Mouse (Mus musculus): ENCODE measurements around the gene Pcbp2. TPM values are rescaled to one million over a fixed set of nuclear protein-coding genes. Genes with fewer than 3 reads are reported as not detected.

The Pcbp2 gene
- polyA plus RNA-seq, 1 experiment from 2014 or later: 182 TPM

- Histone ChIP-seq H3K27ac (peak overlapping the region; percentile 6; the same call in 1 of the 2 replicates), H3K27me3 (replicated peaks) (no peaks in the 10 kb centered on the region), H3K4me1 (replicated peaks) (peaks cover 19% of the 10 kb centered on the region), H3K4me2 (replicated peaks) (no peak overlapping the region), H3K9ac (no peak overlapping the region), H3K4me3 (replicated peaks) (no peak overlapping the region), H3K9me3 (no peaks in the 10 kb centered on the region), H3K36me3 (peaks cover 45% of the 10 kb centered on the region)
- WGBS: 69% methylated on average over 9 of the region's 9 CpGs
- peak; percentile 53 for ATAC-seq
These were observed 32.0 kb downstream of the Pcbp2 start for GRCm38 (mm10) chr15:102502254-102502840.

GRCm38 (mm10) chr15:102503447-102503846, 33.1 kb downstream of the Pcbp2 start, which contains the start of gene Gm10337:
Gene Gm10337, plus strand, starts transcription at chr15:102503722.
- Histone ChIP-seq H3K36me3 (peaks cover 37% of the 10 kb centered on the region), H3K27ac (0 out of 2 replicates have a peak within 1 kb of the TSS, but pooled peaks have one; percentile 8), H3K4me2 (replicated peaks) (no peak within 1 kb of the TSS), H3K27me3 (replicated peaks) (no peaks in the 10 kb centered on the region), H3K4me3 (replicated peaks) (no peak within 1 kb of the TSS), H3K9me3 (no peaks in the 10 kb centered on the region), H3K4me1 (replicated peaks) (peaks cover 19% of the 10 kb centered on the region), H3K9ac (no peak within 1 kb of the TSS)
- 88% methylated on average over 1 of the region's 1 CpGs for WGBS
- no peak for ATAC-seq

DNA sequence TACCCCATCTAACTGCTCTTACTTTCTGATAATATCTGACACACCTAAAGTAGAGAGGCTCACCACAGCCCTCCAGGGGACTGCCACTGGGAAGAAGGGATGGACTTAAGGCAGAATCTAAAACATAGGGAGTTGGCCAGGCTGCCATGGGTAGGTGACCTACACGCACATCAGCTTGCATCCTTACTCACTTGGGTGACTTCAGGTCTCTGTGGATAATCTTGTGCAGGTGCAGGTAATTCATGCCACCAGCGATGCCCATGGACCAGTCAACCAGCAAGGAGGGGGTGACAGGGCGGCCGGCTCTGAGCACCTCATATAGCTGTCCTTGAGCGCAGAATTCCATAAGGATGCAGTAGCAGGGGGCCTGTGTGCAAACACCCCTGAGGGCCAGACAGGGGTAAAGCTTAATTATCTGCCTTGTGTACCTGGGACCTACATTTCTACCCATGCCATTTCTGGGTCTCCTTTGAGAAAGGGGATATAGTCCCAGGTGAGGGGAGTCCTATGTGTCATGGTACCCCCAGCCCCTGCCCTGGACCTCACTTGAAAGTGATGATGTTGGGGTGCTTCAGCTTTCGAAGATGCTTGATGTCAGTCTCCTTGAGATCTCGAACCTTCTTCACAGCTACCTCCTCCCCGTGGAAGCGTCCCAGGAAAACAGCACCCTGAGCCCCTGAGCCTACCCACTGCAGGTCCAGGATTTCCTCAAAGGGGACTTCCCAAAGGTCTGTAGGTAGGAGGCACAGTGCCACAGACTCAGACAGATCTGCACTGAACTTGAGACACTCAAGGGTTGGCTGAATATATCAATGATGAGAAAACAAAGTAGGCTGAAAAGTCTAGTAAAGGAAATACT, 33.8 kb downstream of the Pcbp2 start:
- Histone ChIP-seq H3K27me3 (replicated peaks) (no peaks in the 10 kb centered on the region), H3K4me1 (replicated peaks) (peaks cover 19% of the 10 kb centered on the region), H3K4me2 (replicated peaks) (no peak overlapping the region), H3K9me3 (no peaks in the 10 kb centered on the region), H3K4me3 (replicated peaks) (no peak overlapping the region), H3K9ac (no peak overlapping the region), H3K36me3 (peaks cover 37% of the 10 kb centered on the region), H3K27ac (no peak overlapping the region)
- 86% methylated on average over 9 of the region's 9 CpGs for WGBS
- ATAC-seq: no peak

DNA sequence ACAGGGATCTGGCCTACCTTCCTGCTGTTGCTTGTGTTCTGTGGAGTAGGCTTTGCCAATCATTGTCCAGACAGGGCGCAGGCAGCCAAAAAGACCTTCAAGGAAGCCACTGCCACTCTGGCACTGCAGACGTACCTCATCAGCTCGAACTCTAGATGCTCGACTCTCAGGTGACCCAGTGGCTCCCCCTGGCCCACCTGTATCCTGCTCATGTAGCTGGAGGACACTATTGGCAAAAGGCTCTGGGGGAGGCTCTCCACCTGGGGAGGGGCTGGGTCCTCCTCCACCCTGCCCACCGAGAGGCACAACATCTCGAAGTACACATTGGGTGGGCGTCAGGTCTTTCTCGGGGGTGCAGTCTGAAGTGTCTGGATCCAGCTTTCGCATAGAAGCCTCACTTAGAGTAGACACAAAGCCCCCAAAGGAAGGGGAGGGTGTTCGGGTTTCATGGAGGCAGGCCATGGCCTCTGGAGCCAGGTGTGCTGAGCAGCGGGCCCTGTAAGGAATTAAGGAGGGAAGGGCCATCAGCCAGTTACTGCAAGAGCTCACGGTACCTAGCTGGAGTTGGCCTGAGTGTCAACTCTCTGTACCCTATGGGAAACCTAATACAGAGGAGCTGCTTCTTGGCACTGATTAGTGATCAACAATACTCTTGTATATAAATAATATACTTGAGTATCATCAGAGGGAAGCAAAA, 34.9 kb downstream of the Pcbp2 start:
- Histone ChIP-seq H3K4me3 (replicated peaks) (no peak overlapping the region), H3K27me3 (replicated peaks) (no peaks in the 10 kb centered on the region), H3K36me3 (peaks cover 29% of the 10 kb centered on the region), H3K9me3 (no peaks in the 10 kb centered on the region), H3K27ac (no peak overlapping the region), H3K4me1 (replicated peaks) (peaks cover 24% of the 10 kb centered on the region), H3K9ac (no peak overlapping the region), H3K4me2 (replicated peaks) (no peak overlapping the region)
- 68% methylated on average over 12 of the region's 12 CpGs for WGBS
- ATAC-seq: no peak

DNA sequence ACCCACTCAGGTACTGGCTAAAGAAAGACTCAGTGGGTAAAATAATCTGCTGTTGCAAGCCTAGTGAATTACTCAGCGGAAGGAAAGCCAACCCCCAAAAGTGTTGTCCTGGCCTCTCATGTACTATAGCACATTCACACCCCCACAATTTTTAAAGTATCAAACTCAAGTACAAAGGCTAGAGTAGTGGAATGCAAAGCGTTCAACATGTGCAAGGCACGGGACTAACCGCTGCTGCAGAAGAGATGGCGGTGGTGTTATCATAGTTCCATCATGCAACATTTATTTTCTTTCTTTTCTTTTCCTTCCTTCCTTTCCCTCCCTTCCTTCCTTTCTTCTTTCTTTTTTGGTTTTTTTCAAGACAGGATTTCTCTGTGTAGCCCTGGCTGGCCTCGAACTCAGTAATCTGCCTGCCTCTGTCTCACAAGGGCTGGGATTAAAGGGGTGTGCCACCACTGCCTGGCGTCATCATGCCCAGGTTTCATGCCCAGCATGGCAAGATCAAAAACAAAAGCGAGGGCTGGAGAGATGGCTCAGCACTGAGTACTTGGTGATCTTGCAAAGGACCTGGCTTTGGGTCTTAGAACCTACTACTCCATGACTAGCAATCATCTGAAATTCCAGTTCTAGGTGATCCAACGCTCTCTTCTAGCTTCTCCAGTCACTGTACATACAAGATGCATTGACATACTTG, 35.6 kb downstream of the Pcbp2 start:
- 81% methylated on average over 9 of the region's 9 CpGs for WGBS
- ATAC-seq: no peak
- H3K27ac ChIP-seq: peak overlapping the region; percentile 34; the same call in 1 of the 2 replicates
- peaks cover 25% of the 10 kb centered on the region for H3K4me1 ChIP-seq (replicated peaks)
- no peak overlapping the region for H3K4me2 ChIP-seq (replicated peaks)
- H3K4me3 ChIP-seq (replicated peaks): no peak overlapping the region
- H3K36me3 ChIP-seq: peaks cover 23% of the 10 kb centered on the region
- H3K27me3 ChIP-seq (replicated peaks): no peaks in the 10 kb centered on the region
- H3K9me3 ChIP-seq: no peaks in the 10 kb centered on the region
- no peak overlapping the region for H3K9ac ChIP-seq

- no peak for ATAC-seq
- peaks cover 25% of the 10 kb centered on the region for H3K4me1 ChIP-seq (replicated peaks)
- no peak overlapping the region for H3K9ac ChIP-seq
- no peak overlapping the region for H3K4me2 ChIP-seq (replicated peaks)
- no peaks in the 10 kb centered on the region for H3K27me3 ChIP-seq (replicated peaks)
- no peak overlapping the region for H3K4me3 ChIP-seq (replicated peaks)
- H3K9me3 ChIP-seq: no peaks in the 10 kb centered on the region
- H3K27ac ChIP-seq: peak overlapping the region; percentile 34; the same call in 1 of the 2 replicates
- 26% methylated on average over 2 of the region's 2 CpGs for WGBS
- H3K36me3 ChIP-seq: peaks cover 18% of the 10 kb centered on the region
These were observed 36.1 kb downstream of the Pcbp2 start for GRCm38 (mm10) chr15:102506464-102506830.

DNA sequence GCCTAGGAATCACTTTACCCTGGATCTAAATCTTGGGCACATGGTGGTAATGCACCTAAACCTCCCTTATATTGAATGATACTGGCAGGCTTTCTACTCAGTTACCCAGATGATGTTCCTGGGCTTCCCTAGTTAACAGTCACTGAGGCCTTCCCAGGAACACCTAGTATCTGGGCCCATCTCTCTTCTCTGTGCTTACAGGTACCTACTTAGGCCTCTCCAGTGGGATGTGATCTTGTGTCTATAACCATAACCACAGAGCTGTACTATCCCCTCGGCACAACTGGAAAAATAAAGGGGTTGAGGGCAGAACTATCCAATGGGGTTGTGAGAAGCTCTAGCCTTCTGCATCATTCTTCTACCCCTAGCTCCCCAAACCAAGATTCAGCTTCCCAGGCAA, 36.5 kb downstream of the Pcbp2 start:
- Histone ChIP-seq H3K36me3 (peaks cover 14% of the 10 kb centered on the region), H3K27ac (0 out of 2 replicates have a peak overlapping the region, but pooled peaks have one; percentile 2), H3K9ac (no peak overlapping the region), H3K4me1 (replicated peaks) (peaks cover 25% of the 10 kb centered on the region), H3K4me2 (replicated peaks) (no peak overlapping the region), H3K27me3 (replicated peaks) (no peaks in the 10 kb centered on the region), H3K9me3 (no peaks in the 10 kb centered on the region), H3K4me3 (replicated peaks) (no peak overlapping the region)
- WGBS: 81% methylated on average over 1 of the region's 1 CpGs
- no peak for ATAC-seq

- H3K4me3 ChIP-seq (replicated peaks): no peak overlapping the region
- no peak overlapping the region for H3K4me2 ChIP-seq (replicated peaks)
- H3K36me3 ChIP-seq: peaks cover 11% of the 10 kb centered on the region; the same call in 1 of the 2 replicates
- H3K27me3 ChIP-seq (replicated peaks): no peaks in the 10 kb centered on the region
- no peak for ATAC-seq
- no peak overlapping the region for H3K27ac ChIP-seq
- no peak overlapping the region for H3K9ac ChIP-seq
- peaks cover 27% of the 10 kb centered on the region for H3K4me1 ChIP-seq (replicated peaks)
- H3K9me3 ChIP-seq: no peaks in the 10 kb centered on the region
These were observed 37.2 kb downstream of the Pcbp2 start for GRCm38 (mm10) chr15:102507561-102507960.

DNA sequence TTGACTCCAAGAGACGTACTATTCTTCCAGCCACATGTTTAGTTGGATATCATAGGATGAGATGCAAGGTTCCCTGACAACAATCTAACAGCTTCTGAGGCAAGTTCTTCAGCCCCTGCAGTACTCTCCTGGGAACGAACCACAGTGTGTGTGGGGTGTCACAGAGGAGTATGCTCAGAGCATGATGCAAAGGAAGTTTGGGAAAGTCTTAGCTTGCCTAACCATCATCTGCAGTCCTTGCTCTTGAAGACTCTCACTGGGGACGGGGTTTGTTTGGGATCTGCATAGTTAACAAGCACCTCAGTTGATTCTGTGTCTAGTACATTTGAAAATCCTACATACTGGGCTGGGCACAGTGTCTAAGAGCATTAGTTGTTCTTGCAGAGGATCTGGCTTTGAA, 38.0 kb downstream of the Pcbp2 start:
- ATAC-seq: no peak
- 87% methylated on average over 3 of the region's 3 CpGs for WGBS
- peaks cover 27% of the 10 kb centered on the region for H3K4me1 ChIP-seq (replicated peaks)
- H3K9ac ChIP-seq: no peak overlapping the region
- H3K27ac ChIP-seq: no peak overlapping the region
- no peak overlapping the region for H3K4me3 ChIP-seq (replicated peaks)
- no peak overlapping the region for H3K4me2 ChIP-seq (replicated peaks)
- no peaks in the 10 kb centered on the region for H3K27me3 ChIP-seq (replicated peaks)
- peaks cover 8% of the 10 kb centered on the region; the same call in 1 of the 2 replicates for H3K36me3 ChIP-seq
- no peaks in the 10 kb centered on the region for H3K9me3 ChIP-seq

GRCm38 (mm10) chr15:102510110-102510509, 39.8 kb downstream of the Pcbp2 start:
- no peaks in the 10 kb centered on the region for H3K36me3 ChIP-seq
- H3K4me1 ChIP-seq (replicated peaks): peaks cover 27% of the 10 kb centered on the region
- 4% methylated on average over 9 of the region's 9 CpGs for WGBS
- no peaks in the 10 kb centered on the region for H3K9me3 ChIP-seq
- H3K27me3 ChIP-seq (replicated peaks): no peaks in the 10 kb centered on the region
- peak overlapping the region; percentile 81 for H3K27ac ChIP-seq
- ATAC-seq: peak; percentile 68
- H3K4me2 ChIP-seq (replicated peaks): peak overlapping the region; percentile 87
- peak overlapping the region; percentile 58 for H3K4me3 ChIP-seq (replicated peaks)
- peak overlapping the region; percentile 61 for H3K9ac ChIP-seq

GRCm38 (mm10) chr15:102510590-102511284, 40.4 kb downstream of the Pcbp2 start:
- ATAC-seq: peak; percentile 93
- H3K9ac ChIP-seq: peak overlapping the region; percentile 61
- H3K27me3 ChIP-seq (replicated peaks): no peaks in the 10 kb centered on the region
- 3% methylated on average over 34 of the region's 34 CpGs for WGBS
- H3K4me2 ChIP-seq (replicated peaks): peak overlapping the region; percentile 87
- peaks cover 29% of the 10 kb centered on the region for H3K4me1 ChIP-seq (replicated peaks)
- peak overlapping the region; percentile 58 for H3K4me3 ChIP-seq (replicated peaks)
- H3K9me3 ChIP-seq: no peaks in the 10 kb centered on the region
- H3K27ac ChIP-seq: peak overlapping the region; percentile 81
- no peaks in the 10 kb centered on the region for H3K36me3 ChIP-seq

Data from intestine, embryonic 15.5 days (tissue).